8 mouse cellular contexts compared by ENCODE assay signal in the genomic region with DNA sequence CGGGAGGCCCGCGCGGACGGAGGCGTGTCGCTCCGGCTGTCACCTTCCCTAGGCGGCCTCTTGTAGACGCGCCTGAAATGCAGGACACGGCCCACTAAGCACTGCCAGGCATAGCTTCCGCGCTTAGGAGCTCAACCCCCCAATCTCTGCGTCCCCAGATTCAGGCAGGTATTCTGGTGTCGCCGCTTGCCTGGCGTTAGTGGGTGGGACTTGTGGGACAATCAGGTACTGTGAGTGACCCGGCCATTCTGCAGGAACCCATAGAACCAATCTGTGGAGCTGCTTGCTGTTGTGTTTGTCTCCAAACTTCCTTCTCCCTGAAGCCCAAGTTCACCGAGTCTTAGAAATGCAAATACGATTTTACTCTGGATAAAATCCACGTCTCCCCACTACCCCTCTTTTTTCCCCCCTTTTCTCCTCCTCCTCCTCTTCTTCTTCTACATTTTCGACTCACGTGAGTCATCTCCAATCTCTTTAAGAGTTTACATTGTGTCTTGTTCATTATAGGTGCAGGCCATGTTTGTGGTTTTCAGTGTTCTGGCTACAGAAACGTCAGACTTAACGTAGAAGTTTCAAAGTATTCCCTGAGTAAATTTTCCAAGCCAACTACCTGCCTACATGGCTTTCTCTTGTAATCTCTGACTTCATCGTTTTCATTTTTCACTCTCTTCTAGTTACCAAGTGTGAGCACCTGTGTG. TPM values are rescaled to one million over a fixed set of nuclear protein-coding genes. Genes with fewer than 3 reads are reported as not detected.
A peak's percentile ranks its signal among the peaks of the same experiment; 100 is the strongest.
DNase-seq lines count a peak whose midpoint lies in the region; ATAC-seq and TF ChIP-seq lines count a peak whose summit lies in the region.

A gene (minus strand): TSS at position 140 of the 698 bp plus-strand sequence.

- ATAC-seq in kidney, postnatal 0 days (replicated peaks; ENCODE audit: low FRiP score, low read depth) = no peak
- ATAC-seq in hindbrain, postnatal 0 days = no peak; the same call in 1 of the 2 replicates
- no peak for ATAC-seq in megakaryocyte, adult 5-6 weeks (ENCODE audit: poor library complexity, severe bottlenecking)

- H3K9me3 ChIP-seq in kidney, postnatal 0 days (replicated peaks; ENCODE audit: low read length) = no peaks in the 10 kb centered on the region
- H3K9me3 ChIP-seq in hindbrain, postnatal 0 days (ENCODE audit: low read length) = no peaks in the 10 kb centered on the region

- DNase-seq in kidney, postnatal 0 days (ENCODE audit: low spot score) = no peak
- DNase-seq in kidney, adult 11 months = no peak
- no peak for DNase-seq in adrenal gland, adult 8-10 months
- DNase-seq in gastrocnemius, adult 18-20 months (ENCODE audit: low spot score) = no peak
- DNase-seq in hindbrain, postnatal 0 days (ENCODE audit: low spot score) = no peak
- DNase-seq in embryo, embryonic 11 days = no peak
- DNase-seq in right cerebral cortex, postnatal 25 days = no peak

- WGBS in kidney, postnatal 0 days = 2% methylated on average over 27 of the region's 27 CpGs
- 3% methylated on average over 27 of the region's 27 CpGs for WGBS in hindbrain, postnatal 0 days

- H3K27ac ChIP-seq in kidney, postnatal 0 days = peak within 1 kb of the TSS; percentile 92
- peak within 1 kb of the TSS; percentile 91 for H3K27ac ChIP-seq in hindbrain, postnatal 0 days

- H3K36me3 ChIP-seq in kidney, postnatal 0 days (ENCODE audit: insufficient read depth, low read length) = peaks cover 6% of the 10 kb centered on the region; the same call in 1 of the 2 replicates
- H3K36me3 ChIP-seq in hindbrain, postnatal 0 days (ENCODE audit: insufficient read depth, low read length) = peaks cover 7% of the 10 kb centered on the region; the same call in 1 of the 2 replicates

- H3K27me3 ChIP-seq in kidney, postnatal 0 days (ENCODE audit: insufficient read depth, low read length) = no peaks in the 10 kb centered on the region
- H3K27me3 ChIP-seq in hindbrain, postnatal 0 days (ENCODE audit: insufficient read depth, low read length) = no peaks in the 10 kb centered on the region

- peaks cover 8% of the 10 kb centered on the region; the same call in 1 of the 2 replicates for H3K4me1 ChIP-seq in kidney, postnatal 0 days (replicated peaks; ENCODE audit: insufficient read depth, low read length)
- peaks cover 4% of the 10 kb centered on the region; the same call in 1 of the 2 replicates for H3K4me1 ChIP-seq in hindbrain, postnatal 0 days (ENCODE audit: insufficient read depth, low read length)

- H3K4me3 ChIP-seq in kidney, postnatal 0 days (replicated peaks; ENCODE audit: low read depth, low read length) = peak within 1 kb of the TSS; percentile 92
- H3K4me3 ChIP-seq in hindbrain, postnatal 0 days (ENCODE audit: low read length) = peak within 1 kb of the TSS; percentile 86

- peak within 1 kb of the TSS; percentile 78 for H3K9ac ChIP-seq in kidney, postnatal 0 days (ENCODE audit: low read depth, low read length)
- H3K9ac ChIP-seq in hindbrain, postnatal 0 days (replicated peaks; ENCODE audit: low read length) = peak within 1 kb of the TSS; percentile 88

- TF ChIP-seq CTCF in kidney, postnatal 0 days (IDR thresholded peaks at IDR 0.05; ENCODE audit: low read depth) = no peak
- TF ChIP-seq CTCF in hindbrain, postnatal 0 days (IDR thresholded peaks at IDR 0.05; ENCODE audit: low read depth) = no peak

- H3K4me2 ChIP-seq in kidney, postnatal 0 days (ENCODE audit: low read length) = peak within 1 kb of the TSS; percentile 66
- peak within 1 kb of the TSS; percentile 82 for H3K4me2 ChIP-seq in hindbrain, postnatal 0 days (ENCODE audit: low read depth, low read length)

RNA-seq across cellular contexts. Expression of the gene that starts here (rescaled TPM):
- polyA plus RNA-seq in kidney, postnatal 0 days (2015; fragmentation: Nextera tagmentation; extraction: Ambion mirVana) = 77.2 and 78.1 TPM in 2 replicates
- 10 to 100 TPM; 48.3 to 57.7 (median 56.0) TPM for total RNA-seq in adrenal gland, adult 8-10 months (2022)
- total RNA-seq in gastrocnemius, adult 18-20 months (2021) = 10 to 100 TPM; 68.8 to 80.6 TPM
- 25.8 and 29.4 TPM in 2 replicates for total RNA-seq in hindbrain, postnatal 0 days (2014; rRNA removed)
- 57.4 and 63.1 TPM in 2 replicates for polyA plus RNA-seq in hindbrain, postnatal 0 days (2015; fragmentation: Nextera tagmentation; extraction: Ambion mirVana)
- 64.2 and 69.9 TPM in 2 replicates for total RNA-seq in megakaryocyte, adult 5-6 weeks (2015)
- 74.0 and 81.0 TPM in 2 replicates for total RNA-seq in megakaryocyte, adult 5-6 weeks (2017)
